Mouse (Mus musculus): Measurements from ENCODE around the gene Idh3g. TPM values are rescaled to one million over a fixed set of nuclear protein-coding genes. Genes with fewer than 3 reads are reported as not detected.
"Not testable (repeated sequence)": the region's sequence is repeated elsewhere in the genome, so short reads cannot be mapped to it uniquely, and the experiment has no call there.

The Idh3g gene
- total RNA-seq, 2 experiments from 2014 or later = 151 to 157 TPM

- DNase-seq (ENCODE audit: low spot score in 2 of 2) = peak; percentile 22 to 41
Observed at GRCm38 (mm10) chrX:73758611-73759290, 27.9 kb downstream of the Idh3g start.

GRCm38 (mm10) chrX:73756334-73757140, 30.2 kb downstream of the Idh3g start, which contains the start of gene Plxnb3:
Gene Plxnb3, plus strand, starts transcription at chrX:73757090.
- peak in 1 of 2 experiments; percentile 18 for DNase-seq (ENCODE audit: low spot score in 2 of 2)

- no peak for DNase-seq (ENCODE audit: low spot score in 2 of 2)
Observed at GRCm38 (mm10) chrX:73748977-73749376, 37.7 kb downstream of the Idh3g start.

GRCm38 (mm10) chrX:73744774-73745481, 41.8 kb downstream of the Idh3g start:
- no peak for DNase-seq (ENCODE audit: low spot score in 2 of 2)

GRCm38 (mm10) chrX:73739841-73740240, 46.9 kb downstream of the Idh3g start:
- not testable (repeated sequence) for DNase-seq (ENCODE audit: low spot score in 2 of 2)

GRCm38 (mm10) chrX:73739151-73739550, 47.5 kb downstream of the Idh3g start:
- no peak for DNase-seq (ENCODE audit: low spot score in 2 of 2)

- DNase-seq (ENCODE audit: low spot score in 2 of 2) = no peak
Observed at GRCm38 (mm10) chrX:73738155-73738554, 48.5 kb downstream of the Idh3g start.

- no peak for DNase-seq (ENCODE audit: low spot score in 2 of 2)
Observed at GRCm38 (mm10) chrX:73730908-73731307, 55.8 kb downstream of the Idh3g start.

Other genes starting within 250 kb of the Idh3g start
- gene Dusp9, start 147.5 kb downstream of the Idh3g start, total RNA-seq (2021) = under 1 TPM; 0.80 to 0.83 TPM
- 100 to 1,000 TPM; 126 to 138 TPM for gene Pnck, start 126.8 kb downstream of the Idh3g start, total RNA-seq (2021)
- 10 to 100 TPM; 77.3 to 81.8 TPM for gene Slc6a8, start 113.7 kb downstream of the Idh3g start, total RNA-seq (2021)
- gene Bcap31, start 70.7 kb downstream of the Idh3g start, total RNA-seq (2021) = 10 to 100 TPM; 69.5 to 71.1 TPM
- 10 to 100 TPM; 15.8 to 16.0 TPM for gene Abcd1, start 70.3 kb downstream of the Idh3g start, total RNA-seq (2021)
- gene Plxnb3, start 29.8 kb downstream of the Idh3g start, total RNA-seq (2021) = 1 to 10 TPM; 6.5 to 7.9 TPM
- gene Srpk3, start 12.5 kb downstream of the Idh3g start, total RNA-seq (2021) = 1 to 10 TPM; 2.2 to 3.8 TPM
- gene Ssr4, start 131 bp upstream of the Idh3g start, total RNA-seq (2021) = 100 to 1,000 TPM; 101 to 104 TPM
- 100 to 1,000 TPM; 110 to 111 TPM for gene Pdzd4, start 38.1 kb upstream of the Idh3g start, total RNA-seq (2021)
- not detected for gene Avpr2, start 105.2 kb upstream of the Idh3g start, total RNA-seq (2021)
- gene L1cam, start 109.2 kb upstream of the Idh3g start, total RNA-seq (2021) = 100 to 1,000 TPM; 333 to 351 TPM
- 1 to 10 TPM; 4.6 to 5.1 TPM for gene Arhgap4, start 135.0 kb upstream of the Idh3g start, total RNA-seq (2021)
- 10 to 100 TPM; 69.8 to 72.9 TPM for gene Naa10, start 135.0 kb upstream of the Idh3g start, total RNA-seq (2021)
- gene Renbp, start 144.0 kb upstream of the Idh3g start, total RNA-seq (2021) = 1 to 10 TPM; 3.9 to 7.1 TPM
- gene Hcfc1, start 179.5 kb upstream of the Idh3g start, total RNA-seq (2021) = 10 to 100 TPM; 72.9 to 77.8 TPM
- 10 to 100 TPM; 52.5 to 52.9 TPM for gene Irak1, start 237.0 kb upstream of the Idh3g start, total RNA-seq (2021)